Mouse (Mus musculus): ENCODE data around the gene Stxbp4.

DNA sequence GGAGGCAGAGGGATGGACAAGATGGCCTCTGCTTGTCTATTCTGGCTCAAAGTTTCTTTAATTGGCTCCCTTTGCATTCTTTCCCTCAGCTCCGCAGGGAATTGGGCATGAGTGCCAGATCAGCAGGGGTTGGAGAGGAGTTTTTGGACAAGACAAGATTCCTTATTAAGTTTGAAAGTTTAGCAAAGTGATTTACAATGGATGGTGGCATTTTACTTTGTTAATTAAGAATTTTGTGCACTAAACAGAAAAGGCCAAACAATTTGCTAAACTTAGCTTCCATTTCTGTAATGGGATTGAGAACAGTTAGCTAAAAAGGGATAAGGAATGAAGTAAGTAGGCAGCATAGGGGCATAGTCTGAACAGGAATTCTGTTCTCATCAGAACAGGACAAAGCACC lies 142.9 kb downstream of the Stxbp4 start:
- TF ChIP-seq GATA1 (IDR thresholded peaks at IDR 0.05; ENCODE audit: borderline replicate concordance, low read length) = no peak
- no peak for TF ChIP-seq FLI1 (IDR thresholded peaks at IDR 0.05; ENCODE audit: low read length)
